8 mouse cellular contexts compared by ENCODE assay signal in the genomic region with DNA sequence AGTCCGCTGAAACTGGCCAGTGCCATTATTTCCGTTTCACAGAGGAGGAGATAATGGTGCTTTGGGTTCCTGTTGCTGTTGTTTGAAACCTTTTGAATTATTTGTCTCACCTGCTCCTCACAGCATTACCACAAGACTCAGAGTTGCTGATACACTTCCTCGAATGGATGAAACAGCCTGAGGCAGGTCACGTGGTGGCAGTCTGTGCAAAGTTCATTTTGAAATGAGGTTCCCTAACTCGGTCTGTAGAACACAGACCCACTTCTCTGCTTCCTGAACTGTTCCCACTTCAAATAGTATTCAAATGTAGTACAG. TPM values are rescaled to one million over a fixed set of nuclear protein-coding genes. Genes with fewer than 3 reads are reported as not detected.
DNase-seq lines count a peak whose midpoint lies in the region; ATAC-seq and TF ChIP-seq lines count a peak whose summit lies in the region.

No protein-coding gene starts in this region.

- H3K27ac ChIP-seq in hindbrain, embryonic 15.5 days (replicated peaks) = peak overlapping the region; percentile 77
- H3K27ac ChIP-seq in liver, adult 2 months (replicated peaks; ENCODE audit: insufficient read depth, low read depth, low read length) = peak overlapping the region; percentile 76
- H3K27ac ChIP-seq in midbrain, embryonic 16.5 days (ENCODE audit: low read length) = peak overlapping the region; percentile 75

- peaks cover 26% of the 10 kb centered on the region; the same call in 1 of the 2 replicates for H3K79me2 ChIP-seq in liver, adult 2 months (ENCODE audit: control insufficient read depth, insufficient read depth, low read length)

- peaks cover 24% of the 10 kb centered on the region for H3K4me1 ChIP-seq in hindbrain, embryonic 15.5 days (replicated peaks)
- H3K4me1 ChIP-seq in liver, adult 2 months (ENCODE audit: control insufficient read depth, insufficient read depth, low read length) = peaks cover 6% of the 10 kb centered on the region; the same call in 1 of the 2 replicates
- H3K4me1 ChIP-seq in midbrain, embryonic 16.5 days (ENCODE audit: control insufficient read depth, insufficient read depth, low read length) = peaks cover 20% of the 10 kb centered on the region

- H3K9ac ChIP-seq in hindbrain, embryonic 15.5 days = peak overlapping the region; percentile 59
- H3K9ac ChIP-seq in liver, adult 2 months (ENCODE audit: low read depth, low read length) = peak overlapping the region; percentile 67
- peak overlapping the region; percentile 65 for H3K9ac ChIP-seq in midbrain, embryonic 16.5 days (ENCODE audit: low read depth, low read length)

- intact Hi-C loops in heart, postnatal 14 days (cut with DNase I) = loop anchor here (5.0 kb wide), 1 partner anchor 169 kb away; no protein-coding TSS in a partner anchor

- H3K4me2 ChIP-seq in hindbrain, embryonic 15.5 days = peak overlapping the region; percentile 74
- H3K4me2 ChIP-seq in midbrain, embryonic 16.5 days (ENCODE audit: low read length) = peak overlapping the region; percentile 83

- TF ChIP-seq POLR2A in liver, adult 2 months (IDR thresholded peaks at IDR 0.05; ENCODE audit: extremely low read depth, insufficient read depth, low read length) = no peak

- 11% methylated on average over 5 of the region's 5 CpGs for WGBS in hindbrain, embryonic 15.5 days
- 3% methylated on average over 5 of the region's 5 CpGs for WGBS in liver, adult 2 months
- 7% methylated on average over 5 of the region's 5 CpGs for WGBS in midbrain, embryonic 16.5 days

- H3K36me3 ChIP-seq in hindbrain, embryonic 15.5 days = no peaks in the 10 kb centered on the region
- peaks cover 7% of the 10 kb centered on the region for H3K36me3 ChIP-seq in liver, adult 2 months (ENCODE audit: control insufficient read depth, insufficient read depth, low read length)
- H3K36me3 ChIP-seq in midbrain, embryonic 16.5 days (ENCODE audit: control insufficient read depth, insufficient read depth, low read length) = no peaks in the 10 kb centered on the region

- H3K27me3 ChIP-seq in hindbrain, embryonic 15.5 days = no peaks in the 10 kb centered on the region
- no peaks in the 10 kb centered on the region for H3K27me3 ChIP-seq in liver, adult 2 months (ENCODE audit: control insufficient read depth, insufficient read depth, low read length)
- no peaks in the 10 kb centered on the region for H3K27me3 ChIP-seq in midbrain, embryonic 16.5 days (ENCODE audit: control insufficient read depth, insufficient read depth, low read depth, low read length)

- peak; percentile 10 to 28 for DNase-seq in heart, adult 18-20 months
- no peak for DNase-seq in heart, postnatal 14 days
- DNase-seq in liver, adult 2 months (ENCODE audit: extremely low read depth, low read depth, low spot score) = peak; percentile 88
- no peak for DNase-seq in layer of hippocampus, postnatal 10 days (ENCODE audit: low spot score in 2 of 2)
- no peak for DNase-seq in layer of hippocampus, postnatal 36 days

- peak overlapping the region; percentile 75 for H3K4me3 ChIP-seq in hindbrain, embryonic 15.5 days
- peak overlapping the region; percentile 48 for H3K4me3 ChIP-seq in liver, adult 2 months (ENCODE audit: insufficient read depth, low read depth, low read length)
- peak overlapping the region; percentile 67 for H3K4me3 ChIP-seq in midbrain, embryonic 16.5 days (ENCODE audit: low read depth, low read length)

- TF ChIP-seq CTCF in liver, adult 2 months (IDR thresholded peaks at IDR 0.05; ENCODE audit: low read depth, low read length) = no peak

- no peaks in the 10 kb centered on the region for H3K9me3 ChIP-seq in hindbrain, embryonic 15.5 days
- no peaks in the 10 kb centered on the region for H3K9me3 ChIP-seq in midbrain, embryonic 16.5 days (replicated peaks; ENCODE audit: control insufficient read depth, low read length, poor library complexity, severe bottlenecking)

- ATAC-seq in common myeloid progenitor, adult 5-6 weeks (replicated peaks; ENCODE audit: low read depth, poor library complexity, severe bottlenecking) = peak; percentile 5
- ATAC-seq in hindbrain, embryonic 15.5 days (ENCODE audit: low FRiP score, low read depth) = no peak
- peak; percentile 2; the same call in 1 of the 2 replicates for ATAC-seq in midbrain, embryonic 16.5 days

RNA-seq across cellular contexts. Expression of a gene that starts 0.8 kb away (rescaled TPM):
- total RNA-seq in heart, adult 18-20 months (2021) = under 1 TPM; 0.15 to 0.26 TPM
- total RNA-seq in heart, postnatal 14 days (2021) = under 1 TPM; 0.12 to 0.34 TPM
- total RNA-seq in common myeloid progenitor, adult 5-6 weeks (2017) = 4.8 and 5.7 TPM in 2 replicates
- 15.0 and 15.2 TPM in 2 replicates for polyA plus RNA-seq in hindbrain, embryonic 15.5 days (2015; fragmentation: Nextera tagmentation; extraction: Ambion mirVana)
- 40.7 and 43.6 TPM in 2 replicates for total RNA-seq in liver, adult 2 months (2014; rRNA removed)
- 20.2 and 20.8 TPM in 2 replicates for polyA plus RNA-seq in liver, adult 2 months (2012; rRNA removed)
- polyA plus RNA-seq in midbrain, embryonic 16.5 days (2015; fragmentation: Nextera tagmentation; extraction: Ambion mirVana) = 15.5 and 16.2 TPM in 2 replicates
- total RNA-seq in layer of hippocampus, postnatal 10 days (2021) = 10 to 100 TPM; 32.8 to 34.0 TPM
- 10 to 100 TPM; 16.4 to 18.4 TPM for total RNA-seq in layer of hippocampus, postnatal 36 days (2021)

RNA-seq across cellular contexts. Expression of a gene that starts 57.5 kb away (rescaled TPM):
- 10 to 100 TPM in 1 of 2 experiments, 1 to 10 TPM in 1; 9.6 to 10.7 TPM for total RNA-seq in heart, adult 18-20 months (2021)
- 10 to 100 TPM; 25.5 to 27.5 TPM for total RNA-seq in heart, postnatal 14 days (2021)
- 0.87 and 1.8 TPM in 2 replicates for total RNA-seq in common myeloid progenitor, adult 5-6 weeks (2017)
- polyA plus RNA-seq in hindbrain, embryonic 15.5 days (2015; fragmentation: Nextera tagmentation; extraction: Ambion mirVana) = 7.2 and 9.2 TPM in 2 replicates
- total RNA-seq in liver, adult 2 months (2014; rRNA removed) = 51.2 and 58.3 TPM in 2 replicates
- 19.1 and 20.0 TPM in 2 replicates for polyA plus RNA-seq in liver, adult 2 months (2012; rRNA removed)
- polyA plus RNA-seq in midbrain, embryonic 16.5 days (2015; fragmentation: Nextera tagmentation; extraction: Ambion mirVana) = 6.6 and 6.9 TPM in 2 replicates
- total RNA-seq in layer of hippocampus, postnatal 10 days (2021) = 1 to 10 TPM; 7.4 to 10.0 TPM
- 1 to 10 TPM; 4.9 to 8.0 TPM for total RNA-seq in layer of hippocampus, postnatal 36 days (2021)

Comparison
In these comparisons a context has a peak if more than half of its experiments do, and no peak if none do; other contexts are left out.
1. DNase-seq: peak in heart, adult 18-20 months (2 of 2) and liver, adult 2 months (single experiment); none in heart, postnatal 14 days (0 of 2), layer of hippocampus, postnatal 10 days (0 of 2) and layer of hippocampus, postnatal 36 days (0 of 2).
2. Peak in every context shown above with its lines, with median percentiles within 50 percentile points of each other: H3K27ac ChIP-seq, H3K4me3 ChIP-seq and H3K9ac ChIP-seq.